ENCODE assay signal across 7 mouse cellular contexts in genomic region chr9:16290911-16291310, GRCm38 (mm10).
"Had no signal": no experiment of that assay in that cellular context is flagged by ENCODE, and none has a peak within 500 bp of the region (broad histone marks: within the 10 kb centered on the region; RNA-seq: fewer than 3 reads in every experiment).

No protein-coding gene starts in this region.

- DNase-seq: lung, adult 2 months; lung, postnatal 14 days; lung, postnatal 36 days; right cerebral cortex, postnatal 14 days; thymus, adult 2 months; thymus, postnatal 25 days; thymus, postnatal 4 days had no signal
